Mouse (Mus musculus) olfactory bulb, adult 2 months (tissue): ENCODE results near the gene Lect2.

Experiments
- CTCF ChIP-seq: fragments of 200-500 bp; IDR thresholded peaks from 2 replicates; pipeline ENCODE4 v1.5.1; 2012; ENCODE audit warnings: low read depth, mild to moderate bottlenecking, low read length, moderate library complexity; ENCODE audit not compliant: insufficient read depth
- POLR2A ChIP-seq: fragments of 200-500 bp; IDR thresholded peaks from 2 replicates; pipeline ENCODE4 v1.6.1; 2012; ENCODE audit warnings: mild to moderate bottlenecking, low read depth, low read length, moderate library complexity; ENCODE audit not compliant: insufficient read depth

- TF ChIP-seq POLR2A = no peak
- TF ChIP-seq CTCF = no peak
Measured at GRCm38 (mm10) chr13:56500636-56501035, 47.7 kb downstream of the Lect2 start.
